Mouse (Mus musculus) forebrain, embryonic 12.5 days (tissue): ENCODE data around the gene Fam53b. TPM values are rescaled to one million over a fixed set of nuclear protein-coding genes. Genes with fewer than 3 reads are reported as not detected.
A peak's percentile ranks its signal among the peaks of the same experiment; 100 is the strongest.

Experiments used
- ATAC-seq: fragments of 200-750 bp; cut with Nextera tagmentation; 2 replicates; pipeline ENCODE4 v1.8.0; 2017; ENCODE audit warnings: moderate TSS enrichment; ENCODE audit not compliant: low FRiP score
- H3K27ac ChIP-seq: fragments of 300-500 bp; sonication (generic); 2 replicates; pipeline ENCODE4 v1.5.1; 2016; ENCODE audit warnings: mild to moderate bottlenecking
- H3K27me3 ChIP-seq: fragments of 300-500 bp; sonication (generic); 2 replicates; pipeline ENCODE4 v1.6.1; 2016; ENCODE audit warnings: mild to moderate bottlenecking
- H3K36me3 ChIP-seq: fragments of 300-500 bp; sonication (generic); replicated peaks from 2 replicates; pipeline ENCODE4 v1.6.1; 2016; ENCODE audit warnings: mild to moderate bottlenecking
- H3K4me1 ChIP-seq: fragments of 300-500 bp; sonication (generic); 2 replicates; pipeline ENCODE4 v1.6.1; 2016
- H3K4me2 ChIP-seq: fragments of 300-500 bp; sonication (generic); 2 replicates; pipeline ENCODE4 v1.6.1; 2016; ENCODE audit warnings: mild to moderate bottlenecking, moderate library complexity
- H3K4me3 ChIP-seq: fragments of 300-500 bp; sonication (generic); replicated peaks from 2 replicates; pipeline ENCODE4 v1.5.1; 2016; ENCODE audit warnings: mild to moderate bottlenecking
- H3K9ac ChIP-seq: fragments of 300-500 bp; sonication (generic); 2 replicates; pipeline ENCODE4 v1.6.1; 2016; ENCODE audit warnings: mild to moderate bottlenecking
- H3K9me3 ChIP-seq: fragments of 300-500 bp; sonication (generic); 2 replicates; pipeline ENCODE4 v1.6.1; 2016
- WGBS: fragments of 180-500 bp; shearing (Covaris S2); methylation state at CpG from one replicate; pipeline ENCODE4 v1.1.7; 2016; 5-methylcytosine and 5-hydroxymethylcytosine counted together
- polyA plus RNA-seq: library from polyadenylated mRNA; unstranded; fragments of >200 nt; fragmentation: Nextera tagmentation; extraction: Ambion mirVana; gene quantifications from 2 replicates; pipeline ENCODE4 v1.2.1, GENCODE M21; 2016

Gene Fam53b
- polyA plus RNA-seq, 1 experiment from 2014 or later = 41.7 TPM

- no peak overlapping the region for H3K9ac ChIP-seq
- 94% methylated on average over 6 of the region's 6 CpGs for WGBS
- no peaks in the 10 kb centered on the region for H3K27me3 ChIP-seq
- no peak overlapping the region for H3K4me3 ChIP-seq
- H3K27ac ChIP-seq = no peak overlapping the region
- peaks cover 26% of the 10 kb centered on the region for H3K4me1 ChIP-seq
- no peak overlapping the region for H3K4me2 ChIP-seq
- H3K36me3 ChIP-seq = peaks cover 10% of the 10 kb centered on the region; the same call in 1 of the 2 replicates
- no peaks in the 10 kb centered on the region for H3K9me3 ChIP-seq
- ATAC-seq = no peak
Measured at GRCm38 (mm10) chr7:132738844-132739243, 74.8 kb downstream of the Fam53b start.

GRCm38 (mm10) chr7:132736099-132736862 is 77.4 kb downstream of the Fam53b start:
- H3K4me1 ChIP-seq = peaks cover 51% of the 10 kb centered on the region

GRCm38 (mm10) chr7:132735145-132735544 is 78.5 kb downstream of the Fam53b start:
- Histone ChIP-seq H3K4me2 (no peak overlapping the region), H3K4me3 (no peak overlapping the region), H3K27me3 (no peaks in the 10 kb centered on the region), H3K9me3 (no peaks in the 10 kb centered on the region), H3K4me1 (peaks cover 63% of the 10 kb centered on the region), H3K27ac (peak overlapping the region; percentile 89; the same call in 1 of the 2 replicates), H3K9ac (no peak overlapping the region), H3K36me3 (0 out of 2 replicates have a peak, but pooled peaks cover 10% of the 10 kb centered on the region)
- ATAC-seq = no peak
- 63% methylated on average over 5 of the region's 5 CpGs for WGBS

More at GRCm38 (mm10) chr7:132736099-132736862, 77.4 kb downstream of the Fam53b start:
- H3K4me2 ChIP-seq = no peak overlapping the region
- H3K9me3 ChIP-seq = no peaks in the 10 kb centered on the region
- H3K27ac ChIP-seq = peak overlapping the region; percentile 46; the same call in 1 of the 2 replicates
- H3K4me3 ChIP-seq = no peak overlapping the region
- no peak for ATAC-seq
- H3K36me3 ChIP-seq = 0 out of 2 replicates have a peak, but pooled peaks cover 10% of the 10 kb centered on the region
- no peak overlapping the region for H3K9ac ChIP-seq
- 60% methylated on average over 17 of the region's 17 CpGs for WGBS
- H3K27me3 ChIP-seq = no peaks in the 10 kb centered on the region

- H3K9ac ChIP-seq = peak overlapping the region; percentile 17; the same call in 1 of the 2 replicates
- H3K27ac ChIP-seq = peak overlapping the region; percentile 89
- H3K4me2 ChIP-seq = no peak overlapping the region
- WGBS = 78% methylated on average over 9 of the region's 9 CpGs
- H3K9me3 ChIP-seq = no peaks in the 10 kb centered on the region
- no peak for ATAC-seq
- H3K36me3 ChIP-seq = 0 out of 2 replicates have a peak, but pooled peaks cover 18% of the 10 kb centered on the region
- H3K4me1 ChIP-seq = peaks cover 72% of the 10 kb centered on the region
- H3K27me3 ChIP-seq = no peaks in the 10 kb centered on the region
- H3K4me3 ChIP-seq = no peak overlapping the region
Measured at GRCm38 (mm10) chr7:132734222-132734621, 79.5 kb downstream of the Fam53b start.

GRCm38 (mm10) chr7:132733521-132733920 is 80.2 kb downstream of the Fam53b start:
- H3K4me3 ChIP-seq = no peak overlapping the region
- peaks cover 72% of the 10 kb centered on the region for H3K4me1 ChIP-seq
- 31% methylated on average over 6 of the region's 6 CpGs for WGBS
- H3K9me3 ChIP-seq = no peaks in the 10 kb centered on the region
- no peak for ATAC-seq
- H3K27me3 ChIP-seq = no peaks in the 10 kb centered on the region
- H3K9ac ChIP-seq = peak overlapping the region; percentile 17; the same call in 1 of the 2 replicates
- no peak overlapping the region for H3K4me2 ChIP-seq
- H3K36me3 ChIP-seq = 0 out of 2 replicates have a peak, but pooled peaks cover 19% of the 10 kb centered on the region
- H3K27ac ChIP-seq = peak overlapping the region; percentile 89

- H3K4me3 ChIP-seq = no peak overlapping the region
- H3K4me1 ChIP-seq = peaks cover 82% of the 10 kb centered on the region
- WGBS = 15% methylated on average over 6 of the region's 6 CpGs
- no peaks in the 10 kb centered on the region for H3K27me3 ChIP-seq
- H3K36me3 ChIP-seq = 0 out of 2 replicates have a peak, but pooled peaks cover 12% of the 10 kb centered on the region
- no peak for ATAC-seq
- H3K4me2 ChIP-seq = no peak overlapping the region
- H3K9ac ChIP-seq = no peak overlapping the region
- H3K27ac ChIP-seq = peak overlapping the region; percentile 89
- no peaks in the 10 kb centered on the region for H3K9me3 ChIP-seq
Measured at GRCm38 (mm10) chr7:132732136-132732789, 81.4 kb downstream of the Fam53b start.

GRCm38 (mm10) chr7:132731558-132731957 is 82.1 kb downstream of the Fam53b start:
- H3K36me3 ChIP-seq = 0 out of 2 replicates have a peak, but pooled peaks cover 12% of the 10 kb centered on the region
- peaks cover 85% of the 10 kb centered on the region for H3K4me1 ChIP-seq
- H3K9ac ChIP-seq = no peak overlapping the region
- no peaks in the 10 kb centered on the region for H3K27me3 ChIP-seq
- 5% methylated on average over 6 of the region's 6 CpGs for WGBS
- peak overlapping the region; percentile 89 for H3K27ac ChIP-seq
- H3K4me3 ChIP-seq = no peak overlapping the region
- ATAC-seq = peak; percentile 75
- H3K4me2 ChIP-seq = peak overlapping the region; percentile 8; the same call in 1 of the 2 replicates
- H3K9me3 ChIP-seq = no peaks in the 10 kb centered on the region

GRCm38 (mm10) chr7:132730510-132730909 is 83.2 kb downstream of the Fam53b start:
- H3K4me3 ChIP-seq = no peak overlapping the region
- 53% methylated on average over 7 of the region's 7 CpGs for WGBS
- H3K27ac ChIP-seq = peak overlapping the region; percentile 89
- H3K9ac ChIP-seq = no peak overlapping the region
- H3K36me3 ChIP-seq = 0 out of 2 replicates have a peak, but pooled peaks cover 12% of the 10 kb centered on the region
- H3K9me3 ChIP-seq = no peaks in the 10 kb centered on the region
- no peak overlapping the region for H3K4me2 ChIP-seq
- peaks cover 78% of the 10 kb centered on the region for H3K4me1 ChIP-seq
- no peaks in the 10 kb centered on the region for H3K27me3 ChIP-seq
- ATAC-seq = no peak

GRCm38 (mm10) chr7:132729093-132729831 is 84.4 kb downstream of the Fam53b start:
- Histone ChIP-seq H3K4me1 (peaks cover 71% of the 10 kb centered on the region), H3K27ac (peak overlapping the region; percentile 89; the same call in 1 of the 2 replicates), H3K9me3 (no peaks in the 10 kb centered on the region), H3K27me3 (no peaks in the 10 kb centered on the region), H3K36me3 (0 out of 2 replicates have a peak, but pooled peaks cover 8% of the 10 kb centered on the region), H3K4me2 (no peak overlapping the region), H3K4me3 (no peak overlapping the region), H3K9ac (0 out of 2 replicates have a peak overlapping the region, but pooled peaks have one; percentile 25)
- no peak for ATAC-seq
- WGBS = 88% methylated on average over 4 of the region's 4 CpGs

GRCm38 (mm10) chr7:132726106-132726861 is 87.4 kb downstream of the Fam53b start:
- Histone ChIP-seq H3K9me3 (no peaks in the 10 kb centered on the region), H3K36me3 (0 out of 2 replicates have a peak, but pooled peaks cover 8% of the 10 kb centered on the region), H3K4me2 (no peak overlapping the region), H3K27ac (peak overlapping the region; percentile 25; the same call in 1 of the 2 replicates), H3K4me3 (no peak overlapping the region), H3K27me3 (no peaks in the 10 kb centered on the region), H3K4me1 (peaks cover 56% of the 10 kb centered on the region), H3K9ac (no peak overlapping the region)
- WGBS = 67% methylated on average over 13 of the region's 13 CpGs
- ATAC-seq = no peak

- Histone ChIP-seq H3K27ac (no peak overlapping the region), H3K9me3 (no peaks in the 10 kb centered on the region), H3K4me3 (no peak overlapping the region), H3K4me1 (peaks cover 52% of the 10 kb centered on the region), H3K27me3 (no peaks in the 10 kb centered on the region), H3K36me3 (0 out of 2 replicates have a peak, but pooled peaks cover 4% of the 10 kb centered on the region), H3K9ac (no peak overlapping the region), H3K4me2 (no peak overlapping the region)
- 90% methylated on average over 5 of the region's 5 CpGs for WGBS
- ATAC-seq = no peak
Measured at GRCm38 (mm10) chr7:132724501-132725062, 89.1 kb downstream of the Fam53b start.
